Mouse (Mus musculus): ENCODE measurements at regions not wholly inside any gene's neighbourhood (a gene's known extent, or its start where the extent isn't known, plus 50 kb on each side); places are given as distances from the start of the nearest gene placed in this dataset.
A peak's percentile ranks its signal among the peaks of the same experiment; 100 is the strongest.

GRCm38 (mm10) chr7:136796415-136796814, 98.0 kb upstream of the Mgmt start:
- Histone ChIP-seq H3K4me2 (ENCODE audit: low read depth, severe bottlenecking) (no peak overlapping the region), H3K9ac (ENCODE audit: low read length) (no peak overlapping the region), H3K4me1 (ENCODE audit: control insufficient read depth, insufficient read depth, low read length) (peaks cover 19% of the 10 kb centered on the region), H3K36me3 (ENCODE audit: control insufficient read depth, insufficient read depth, low read length) (no peaks in the 10 kb centered on the region), H3K9me3 (ENCODE audit: control insufficient read depth, low read length) (no peaks in the 10 kb centered on the region), H3K27me3 (ENCODE audit: control insufficient read depth, insufficient read depth, low read length) (peaks cover 3% of the 10 kb centered on the region; the same call in 1 of the 2 replicates), H3K4me3 (ENCODE audit: low read depth, low read length) (no peak overlapping the region), H3K27ac (replicated peaks; ENCODE audit: low read depth, low read length) (no peak overlapping the region)
- DNase-seq (ENCODE audit: low spot score) (no peak), ATAC-seq (ENCODE audit: insufficient number of reproducible peaks, low FRiP score, low TSS enrichment, low read depth) (no peak)

GRCm38 (mm10) chr7:136797780-136798435, 96.5 kb upstream of the Mgmt start:
- H3K4me2 ChIP-seq (ENCODE audit: low read depth, severe bottlenecking), result no peak overlapping the region
- H3K27ac ChIP-seq (replicated peaks; ENCODE audit: low read depth, low read length), result peak overlapping the region; percentile 53
- DNase-seq (ENCODE audit: low spot score) (peak; percentile 69), ATAC-seq (ENCODE audit: insufficient number of reproducible peaks, low FRiP score, low TSS enrichment, low read depth) (peak; percentile 57; the same call in 1 of the 2 replicates)
- H3K36me3 ChIP-seq (ENCODE audit: control insufficient read depth, insufficient read depth, low read length), result no peaks in the 10 kb centered on the region
- 8% methylated on average over 11 of the region's 11 CpGs for WGBS
- H3K4me1 ChIP-seq (ENCODE audit: control insufficient read depth, insufficient read depth, low read length), result peaks cover 14% of the 10 kb centered on the region
- H3K4me3 ChIP-seq (ENCODE audit: low read depth, low read length), result no peak overlapping the region
- no peaks in the 10 kb centered on the region for H3K9me3 ChIP-seq (ENCODE audit: control insufficient read depth, low read length)
- H3K27me3 ChIP-seq (ENCODE audit: control insufficient read depth, insufficient read depth, low read length), result peaks cover 3% of the 10 kb centered on the region; the same call in 1 of the 2 replicates
- no peak overlapping the region for H3K9ac ChIP-seq (ENCODE audit: low read length)

- 75% methylated on average over 3 of the region's 3 CpGs for WGBS
- Histone ChIP-seq H3K4me1 (ENCODE audit: control insufficient read depth, insufficient read depth, low read length) (peaks cover 14% of the 10 kb centered on the region), H3K9ac (ENCODE audit: low read length) (no peak overlapping the region), H3K27ac (replicated peaks; ENCODE audit: low read depth, low read length) (no peak overlapping the region), H3K27me3 (ENCODE audit: control insufficient read depth, insufficient read depth, low read length) (peaks cover 3% of the 10 kb centered on the region; the same call in 1 of the 2 replicates), H3K4me2 (ENCODE audit: low read depth, severe bottlenecking) (no peak overlapping the region), H3K36me3 (ENCODE audit: control insufficient read depth, insufficient read depth, low read length) (no peaks in the 10 kb centered on the region), H3K4me3 (ENCODE audit: low read depth, low read length) (no peak overlapping the region), H3K9me3 (ENCODE audit: control insufficient read depth, low read length) (no peaks in the 10 kb centered on the region)
- ATAC-seq (ENCODE audit: insufficient number of reproducible peaks, low FRiP score, low TSS enrichment, low read depth) (no peak), DNase-seq (ENCODE audit: low spot score) (no peak)
Observed at GRCm38 (mm10) chr7:136798605-136799004, 95.8 kb upstream of the Mgmt start.

- ATAC-seq (ENCODE audit: insufficient number of reproducible peaks, low FRiP score, low TSS enrichment, low read depth), result no peak
- Histone ChIP-seq H3K4me1 (ENCODE audit: control insufficient read depth, insufficient read depth, low read length) (no peaks in the 10 kb centered on the region), H3K9me3 (ENCODE audit: control insufficient read depth, low read length) (no peaks in the 10 kb centered on the region), H3K27me3 (ENCODE audit: control insufficient read depth, insufficient read depth, low read length) (no peaks in the 10 kb centered on the region), H3K36me3 (ENCODE audit: control insufficient read depth, insufficient read depth, low read length) (no peaks in the 10 kb centered on the region), H3K4me3 (ENCODE audit: low read depth, low read length) (no peak overlapping the region), H3K27ac (replicated peaks; ENCODE audit: low read depth, low read length) (no peak overlapping the region), H3K9ac (ENCODE audit: low read length) (no peak overlapping the region), H3K4me2 (ENCODE audit: low read depth, severe bottlenecking) (no peak overlapping the region)
- WGBS, result 89% methylated on average over 6 of the region's 6 CpGs
- no peak for DNase-seq (ENCODE audit: low spot score)
Observed at GRCm38 (mm10) chr7:136807101-136807500, 87.3 kb upstream of the Mgmt start.

GRCm38 (mm10) chr7:136807968-136808367, 86.4 kb upstream of the Mgmt start:
- ATAC-seq (ENCODE audit: insufficient number of reproducible peaks, low FRiP score, low TSS enrichment, low read depth) (no peak), DNase-seq (ENCODE audit: low spot score) (no peak)
- Histone ChIP-seq H3K36me3 (ENCODE audit: control insufficient read depth, insufficient read depth, low read length) (no peaks in the 10 kb centered on the region), H3K4me1 (ENCODE audit: control insufficient read depth, insufficient read depth, low read length) (no peaks in the 10 kb centered on the region), H3K9ac (ENCODE audit: low read length) (no peak overlapping the region), H3K4me2 (ENCODE audit: low read depth, severe bottlenecking) (no peak overlapping the region), H3K9me3 (ENCODE audit: control insufficient read depth, low read length) (no peaks in the 10 kb centered on the region), H3K27ac (replicated peaks; ENCODE audit: low read depth, low read length) (no peak overlapping the region), H3K4me3 (ENCODE audit: low read depth, low read length) (no peak overlapping the region), H3K27me3 (ENCODE audit: control insufficient read depth, insufficient read depth, low read length) (no peaks in the 10 kb centered on the region)

- WGBS, result 84% methylated on average over 8 of the region's 8 CpGs
- no peak for DNase-seq (ENCODE audit: low spot score)
- Histone ChIP-seq H3K9ac (ENCODE audit: low read length) (no peak overlapping the region), H3K27me3 (ENCODE audit: control insufficient read depth, insufficient read depth, low read length) (no peaks in the 10 kb centered on the region), H3K27ac (replicated peaks; ENCODE audit: low read depth, low read length) (no peak overlapping the region), H3K36me3 (ENCODE audit: control insufficient read depth, insufficient read depth, low read length) (no peaks in the 10 kb centered on the region), H3K9me3 (ENCODE audit: control insufficient read depth, low read length) (no peaks in the 10 kb centered on the region), H3K4me3 (ENCODE audit: low read depth, low read length) (no peak overlapping the region), H3K4me2 (ENCODE audit: low read depth, severe bottlenecking) (no peak overlapping the region), H3K4me1 (ENCODE audit: control insufficient read depth, insufficient read depth, low read length) (no peaks in the 10 kb centered on the region)
- no peak for ATAC-seq (ENCODE audit: insufficient number of reproducible peaks, low FRiP score, low TSS enrichment, low read depth)
Observed at GRCm38 (mm10) chr7:136809576-136809975, 84.8 kb upstream of the Mgmt start.

GRCm38 (mm10) chr7:136813691-136814325, 80.6 kb upstream of the Mgmt start:
- Histone ChIP-seq H3K9me3 (ENCODE audit: control insufficient read depth, low read length) (no peaks in the 10 kb centered on the region), H3K4me3 (ENCODE audit: low read depth, low read length) (no peak overlapping the region), H3K9ac (ENCODE audit: low read length) (no peak overlapping the region), H3K27ac (replicated peaks; ENCODE audit: low read depth, low read length) (no peak overlapping the region), H3K4me2 (ENCODE audit: low read depth, severe bottlenecking) (no peak overlapping the region), H3K4me1 (ENCODE audit: control insufficient read depth, insufficient read depth, low read length) (no peaks in the 10 kb centered on the region), H3K27me3 (ENCODE audit: control insufficient read depth, insufficient read depth, low read length) (no peaks in the 10 kb centered on the region), H3K36me3 (ENCODE audit: control insufficient read depth, insufficient read depth, low read length) (no peaks in the 10 kb centered on the region)
- 81% methylated on average over 9 of the region's 9 CpGs for WGBS
- no peak for ATAC-seq (ENCODE audit: insufficient number of reproducible peaks, low FRiP score, low TSS enrichment, low read depth)
- DNase-seq (ENCODE audit: low spot score), result no peak

GRCm38 (mm10) chr7:136814751-136815150, 79.7 kb upstream of the Mgmt start:
- H3K4me2 ChIP-seq (ENCODE audit: low read depth, severe bottlenecking), result no peak overlapping the region
- no peak overlapping the region for H3K27ac ChIP-seq (replicated peaks; ENCODE audit: low read depth, low read length)
- WGBS, result 83% methylated on average over 6 of the region's 6 CpGs
- no peaks in the 10 kb centered on the region for H3K36me3 ChIP-seq (ENCODE audit: control insufficient read depth, insufficient read depth, low read length)
- H3K9ac ChIP-seq (ENCODE audit: low read length), result no peak overlapping the region
- H3K4me3 ChIP-seq (ENCODE audit: low read depth, low read length), result no peak overlapping the region
- no peaks in the 10 kb centered on the region for H3K4me1 ChIP-seq (ENCODE audit: control insufficient read depth, insufficient read depth, low read length)
- H3K9me3 ChIP-seq (ENCODE audit: control insufficient read depth, low read length), result no peaks in the 10 kb centered on the region
- ATAC-seq (ENCODE audit: insufficient number of reproducible peaks, low FRiP score, low TSS enrichment, low read depth), result no peak
- H3K27me3 ChIP-seq (ENCODE audit: control insufficient read depth, insufficient read depth, low read length), result no peaks in the 10 kb centered on the region
- no peak for DNase-seq (ENCODE audit: low spot score)

All from limb, embryonic 11.5 days (tissue).